Mouse (Mus musculus): ENCODE results near the gene Usp20. TPM values are rescaled to one million over a fixed set of nuclear protein-coding genes. Genes with fewer than 3 reads are reported as not detected.

Gene Usp20
- polyA plus RNA-seq, 1 experiment from 2014 or later, result 43.0 TPM

GRCm38 (mm10) chr2:30995432-30995996 is 13.4 kb downstream of the Usp20 start:
- no peaks in the 10 kb centered on the region for H3K9me3 ChIP-seq
- 84% methylated on average over 11 of the region's 11 CpGs for WGBS
- H3K4me1 ChIP-seq, result peaks cover 14% of the 10 kb centered on the region
- no peak overlapping the region for H3K9ac ChIP-seq
- no peak overlapping the region for H3K4me2 ChIP-seq (replicated peaks)
- no peak for ATAC-seq (ENCODE audit: low FRiP score, low read depth)
- H3K36me3 ChIP-seq, result peaks cover 7% of the 10 kb centered on the region; the same call in 1 of the 2 replicates
- H3K4me3 ChIP-seq, result no peak overlapping the region
- H3K27me3 ChIP-seq (replicated peaks), result no peaks in the 10 kb centered on the region
- H3K27ac ChIP-seq, result no peak overlapping the region

GRCm38 (mm10) chr2:30998443-30999260 is 16.6 kb downstream of the Usp20 start:
- Histone ChIP-seq H3K4me2 (replicated peaks) (no peak overlapping the region), H3K27me3 (replicated peaks) (no peaks in the 10 kb centered on the region), H3K27ac (peak overlapping the region; percentile 57), H3K9ac (no peak overlapping the region), H3K36me3 (peaks cover 28% of the 10 kb centered on the region), H3K4me3 (no peak overlapping the region), H3K9me3 (no peaks in the 10 kb centered on the region), H3K4me1 (peaks cover 14% of the 10 kb centered on the region)
- peak; percentile 53; the same call in 1 of the 2 replicates for ATAC-seq (ENCODE audit: low FRiP score, low read depth)
- WGBS, result 41% methylated on average over 8 of the region's 8 CpGs

- Histone ChIP-seq H3K27ac (no peak overlapping the region), H3K4me2 (replicated peaks) (no peak overlapping the region), H3K9ac (no peak overlapping the region), H3K4me3 (no peak overlapping the region), H3K4me1 (peaks cover 14% of the 10 kb centered on the region), H3K27me3 (replicated peaks) (no peaks in the 10 kb centered on the region), H3K9me3 (no peaks in the 10 kb centered on the region), H3K36me3 (peaks cover 44% of the 10 kb centered on the region)
- 92% methylated on average over 10 of the region's 10 CpGs for WGBS
- ATAC-seq (ENCODE audit: low FRiP score, low read depth), result no peak
These were observed 20.8 kb downstream of the Usp20 start for GRCm38 (mm10) chr2:31002857-31003256.

GRCm38 (mm10) chr2:31005453-31005852 is 23.4 kb downstream of the Usp20 start:
- H3K9me3 ChIP-seq, result no peaks in the 10 kb centered on the region
- no peak overlapping the region for H3K9ac ChIP-seq
- no peaks in the 10 kb centered on the region for H3K27me3 ChIP-seq (replicated peaks)
- no peak overlapping the region for H3K27ac ChIP-seq
- ATAC-seq (ENCODE audit: low FRiP score, low read depth), result no peak
- H3K36me3 ChIP-seq, result peaks cover 59% of the 10 kb centered on the region
- no peak overlapping the region for H3K4me3 ChIP-seq
- WGBS, result 83% methylated on average over 2 of the region's 2 CpGs
- no peaks in the 10 kb centered on the region for H3K4me1 ChIP-seq
- no peak overlapping the region for H3K4me2 ChIP-seq (replicated peaks)

GRCm38 (mm10) chr2:31006434-31006833 is 24.4 kb downstream of the Usp20 start:
- H3K4me3 ChIP-seq, result no peak overlapping the region
- no peaks in the 10 kb centered on the region for H3K4me1 ChIP-seq
- H3K9ac ChIP-seq, result no peak overlapping the region
- H3K27me3 ChIP-seq (replicated peaks), result no peaks in the 10 kb centered on the region
- no peaks in the 10 kb centered on the region for H3K9me3 ChIP-seq
- no peak overlapping the region for H3K4me2 ChIP-seq (replicated peaks)
- H3K36me3 ChIP-seq, result peaks cover 67% of the 10 kb centered on the region
- ATAC-seq (ENCODE audit: low FRiP score, low read depth), result no peak
- no peak overlapping the region for H3K27ac ChIP-seq
- 85% methylated on average over 5 of the region's 5 CpGs for WGBS

- H3K27ac ChIP-seq, result no peak overlapping the region
- H3K27me3 ChIP-seq (replicated peaks), result no peaks in the 10 kb centered on the region
- no peaks in the 10 kb centered on the region for H3K4me1 ChIP-seq
- H3K4me2 ChIP-seq (replicated peaks), result no peak overlapping the region
- no peaks in the 10 kb centered on the region for H3K9me3 ChIP-seq
- H3K4me3 ChIP-seq, result no peak overlapping the region
- H3K36me3 ChIP-seq, result peaks cover 67% of the 10 kb centered on the region
- WGBS, result 87% methylated on average over 5 of the region's 5 CpGs
- ATAC-seq (ENCODE audit: low FRiP score, low read depth), result no peak
- no peak overlapping the region for H3K9ac ChIP-seq
These were observed 25.1 kb downstream of the Usp20 start for GRCm38 (mm10) chr2:31007208-31007607.

- Histone ChIP-seq H3K9me3 (no peaks in the 10 kb centered on the region), H3K9ac (no peak overlapping the region), H3K27me3 (replicated peaks) (no peaks in the 10 kb centered on the region), H3K4me2 (replicated peaks) (no peak overlapping the region), H3K4me3 (no peak overlapping the region), H3K27ac (no peak overlapping the region), H3K4me1 (no peaks in the 10 kb centered on the region), H3K36me3 (peaks cover 61% of the 10 kb centered on the region)
- no peak for ATAC-seq (ENCODE audit: low FRiP score, low read depth)
- WGBS, result 81% methylated on average over 14 of the region's 14 CpGs
These were observed 31.5 kb downstream of the Usp20 start for GRCm38 (mm10) chr2:31013371-31014120.

- ATAC-seq (ENCODE audit: low FRiP score, low read depth), result no peak
- H3K4me3 ChIP-seq, result no peak overlapping the region
- 95% methylated on average over 18 of the region's 18 CpGs for WGBS
These were observed 35.7 kb downstream of the Usp20 start for GRCm38 (mm10) chr2:31017625-31018317.

GRCm38 (mm10) chr2:31018519-31018918 is 36.4 kb downstream of the Usp20 start:
- no peak overlapping the region for H3K4me2 ChIP-seq (replicated peaks)
- WGBS, result 88% methylated on average over 8 of the region's 8 CpGs
- H3K9ac ChIP-seq, result no peak overlapping the region
- H3K36me3 ChIP-seq, result peaks cover 62% of the 10 kb centered on the region
- ATAC-seq (ENCODE audit: low FRiP score, low read depth), result no peak
- H3K9me3 ChIP-seq, result no peaks in the 10 kb centered on the region
- no peaks in the 10 kb centered on the region for H3K27me3 ChIP-seq (replicated peaks)
- no peak overlapping the region for H3K4me3 ChIP-seq
- no peak overlapping the region for H3K27ac ChIP-seq
- no peaks in the 10 kb centered on the region for H3K4me1 ChIP-seq

More at GRCm38 (mm10) chr2:31017625-31018317, 35.7 kb downstream of the Usp20 start:
- no peaks in the 10 kb centered on the region for H3K9me3 ChIP-seq
- no peak overlapping the region for H3K4me2 ChIP-seq (replicated peaks)
- peaks cover 62% of the 10 kb centered on the region for H3K36me3 ChIP-seq
- no peak overlapping the region for H3K27ac ChIP-seq
- H3K4me1 ChIP-seq, result no peaks in the 10 kb centered on the region
- no peak overlapping the region for H3K9ac ChIP-seq
- H3K27me3 ChIP-seq (replicated peaks), result no peaks in the 10 kb centered on the region

- Histone ChIP-seq H3K27ac (no peak overlapping the region), H3K9me3 (no peaks in the 10 kb centered on the region), H3K27me3 (replicated peaks) (no peaks in the 10 kb centered on the region), H3K9ac (no peak overlapping the region), H3K4me3 (no peak overlapping the region), H3K4me1 (no peaks in the 10 kb centered on the region), H3K36me3 (peaks cover 62% of the 10 kb centered on the region), H3K4me2 (replicated peaks) (no peak overlapping the region)
- 85% methylated on average over 8 of the region's 8 CpGs for WGBS
- no peak for ATAC-seq (ENCODE audit: low FRiP score, low read depth)
These were observed 36.9 kb downstream of the Usp20 start for GRCm38 (mm10) chr2:31019011-31019410.

- H3K4me3 ChIP-seq, result no peak overlapping the region
- 94% methylated on average over 2 of the region's 2 CpGs for WGBS
- H3K4me2 ChIP-seq (replicated peaks), result no peak overlapping the region
- H3K27ac ChIP-seq, result no peak overlapping the region
- H3K36me3 ChIP-seq, result peaks cover 62% of the 10 kb centered on the region
- H3K27me3 ChIP-seq (replicated peaks), result no peaks in the 10 kb centered on the region
- no peaks in the 10 kb centered on the region for H3K4me1 ChIP-seq
- ATAC-seq (ENCODE audit: low FRiP score, low read depth), result no peak
- H3K9ac ChIP-seq, result no peak overlapping the region
- H3K9me3 ChIP-seq, result no peaks in the 10 kb centered on the region
These were observed 38.1 kb downstream of the Usp20 start for GRCm38 (mm10) chr2:31020202-31020601.

- Histone ChIP-seq H3K27ac (no peak overlapping the region), H3K27me3 (replicated peaks) (no peaks in the 10 kb centered on the region), H3K9ac (no peak overlapping the region), H3K9me3 (no peaks in the 10 kb centered on the region), H3K4me2 (replicated peaks) (no peak overlapping the region), H3K36me3 (peaks cover 49% of the 10 kb centered on the region), H3K4me3 (no peak overlapping the region), H3K4me1 (no peaks in the 10 kb centered on the region)
- WGBS, result 80% methylated on average over 5 of the region's 5 CpGs
- ATAC-seq (ENCODE audit: low FRiP score, low read depth), result no peak
These were observed 41.9 kb downstream of the Usp20 start for GRCm38 (mm10) chr2:31023940-31024339.

Measured in neural tube, embryonic 12.5 days (tissue).